Mouse (Mus musculus): ENCODE measurements around the gene Kif22. TPM values are rescaled to one million over a fixed set of nuclear protein-coding genes. Genes with fewer than 3 reads are reported as not detected.

The Kif22 gene
- polyA plus RNA-seq (2017; shearing (Covaris generic)) = 10 to 100 TPM; 10.1 to 11.0 TPM

DNA sequence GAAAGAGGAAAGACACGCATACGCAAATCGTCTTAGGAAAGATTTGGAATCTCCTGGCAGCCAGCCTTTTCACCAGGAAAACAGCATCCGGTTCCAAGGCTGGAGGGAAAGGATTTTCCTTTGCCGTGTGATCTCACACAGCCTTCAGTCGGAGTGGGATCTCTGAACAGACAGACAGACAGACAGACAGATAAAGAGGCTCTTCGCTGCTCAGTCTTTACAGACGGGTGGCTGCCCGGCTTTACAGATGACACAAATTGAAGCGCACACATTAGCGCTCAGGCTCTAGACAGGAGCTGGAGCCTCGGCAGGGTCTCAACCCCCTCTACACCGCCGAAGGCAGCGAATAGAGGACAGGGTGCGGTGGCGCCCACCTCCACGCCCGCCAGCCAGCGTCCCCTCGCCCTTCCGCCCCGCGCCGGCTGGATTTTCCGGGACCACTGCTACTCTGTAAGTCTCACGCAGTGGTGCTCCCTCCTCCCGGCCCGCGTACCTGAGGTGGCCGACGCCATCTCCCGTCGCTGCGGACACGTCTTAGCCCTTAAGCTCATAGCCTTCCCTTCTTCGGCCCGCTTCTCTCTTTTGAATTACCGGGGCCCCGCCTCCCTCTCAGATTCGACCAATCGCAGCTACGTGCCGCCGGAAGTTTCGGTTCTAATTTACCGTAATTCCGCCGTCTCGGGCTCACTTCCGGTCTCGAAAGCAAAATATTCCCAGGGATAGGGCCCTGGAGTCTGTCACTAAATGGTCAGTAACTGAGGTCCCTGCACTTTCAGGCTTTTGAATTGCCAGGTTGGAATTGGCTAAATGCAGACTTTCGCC lies at the start of gene Kif22:
Kif22 (minus strand) TSS at position 621 of the 822 bp plus-strand sequence.

DNA sequence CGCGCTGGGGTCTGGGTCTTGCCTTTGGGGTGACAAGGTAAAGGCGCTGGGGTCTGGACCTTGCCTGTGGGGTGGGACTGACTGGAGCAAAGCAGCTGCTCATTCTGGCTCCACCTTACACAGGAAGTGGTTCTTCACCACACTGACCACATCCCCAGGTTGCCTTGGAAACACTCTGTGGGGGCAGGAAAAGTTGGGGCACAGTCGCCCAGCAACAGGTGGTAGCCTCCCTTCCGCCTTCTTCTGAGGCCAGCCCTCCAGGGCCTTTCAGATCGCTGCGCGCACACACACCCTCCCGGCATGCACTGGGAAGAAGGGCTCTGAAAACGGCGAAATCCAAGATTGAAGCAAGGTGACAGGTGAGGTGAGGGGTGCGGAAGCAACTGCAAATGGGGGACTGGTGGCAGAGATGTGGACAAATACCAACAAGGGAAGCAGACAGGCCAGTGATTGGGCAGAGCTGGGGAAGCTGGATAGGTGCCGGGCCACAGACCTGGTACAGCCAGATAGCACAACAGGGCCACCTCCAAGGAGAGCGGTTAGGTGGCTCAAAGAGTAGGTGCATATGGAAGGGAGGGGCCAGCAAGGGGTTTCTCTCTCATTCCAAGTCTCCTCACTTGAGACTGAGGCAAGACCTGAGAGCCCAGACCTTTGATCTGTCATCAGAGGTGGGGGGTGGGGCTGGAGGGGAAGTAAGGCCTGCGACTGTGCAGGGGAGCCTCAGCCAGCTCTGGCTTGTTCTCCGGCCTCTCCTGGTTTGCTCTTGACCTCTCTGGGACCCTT lies 49.0 kb upstream of the Kif22 start, which contains the start of gene AI467606:
AI467606 (plus strand) TSS at position 246 of the 783 bp plus-strand sequence.

DNA sequence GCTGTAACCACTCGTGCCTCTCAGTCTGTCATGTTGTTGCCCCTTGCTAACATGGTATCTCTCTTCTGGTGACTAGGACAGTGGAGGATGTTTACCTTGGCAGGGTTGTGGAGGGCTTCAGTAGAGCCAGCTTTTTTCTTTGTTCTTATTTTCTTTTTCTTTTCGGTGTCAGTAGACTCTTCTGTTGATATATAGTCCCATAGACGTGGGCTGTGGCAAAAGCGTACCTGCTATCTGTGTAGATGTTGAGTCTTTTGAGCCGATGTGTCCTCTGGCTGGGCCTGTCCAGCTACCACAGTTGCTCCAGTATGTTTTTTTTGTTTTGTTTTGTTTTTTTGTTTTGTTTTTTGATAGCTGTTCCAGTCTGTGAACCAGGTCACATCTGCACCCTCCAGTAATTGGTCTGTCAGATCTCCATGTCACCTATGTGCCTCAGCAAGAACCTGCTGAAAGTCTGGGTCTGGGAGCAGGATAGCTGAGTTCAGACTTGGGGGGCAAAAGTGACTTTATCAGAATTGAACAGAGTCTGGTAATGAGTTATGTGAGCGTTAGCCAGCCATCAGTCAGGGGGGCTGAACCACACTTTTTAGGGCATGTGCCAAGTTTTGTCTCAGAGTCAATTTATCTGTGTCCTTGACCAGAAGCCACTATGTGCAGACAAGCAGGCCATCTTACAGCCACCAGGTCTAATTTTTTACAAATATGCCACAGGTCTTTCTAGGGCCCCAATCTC lies 45.2 kb upstream of the Kif22 start, which contains the start of gene Zg16:
Zg16 (minus strand) TSS at position 51 of the 733 bp plus-strand sequence.

DNA sequence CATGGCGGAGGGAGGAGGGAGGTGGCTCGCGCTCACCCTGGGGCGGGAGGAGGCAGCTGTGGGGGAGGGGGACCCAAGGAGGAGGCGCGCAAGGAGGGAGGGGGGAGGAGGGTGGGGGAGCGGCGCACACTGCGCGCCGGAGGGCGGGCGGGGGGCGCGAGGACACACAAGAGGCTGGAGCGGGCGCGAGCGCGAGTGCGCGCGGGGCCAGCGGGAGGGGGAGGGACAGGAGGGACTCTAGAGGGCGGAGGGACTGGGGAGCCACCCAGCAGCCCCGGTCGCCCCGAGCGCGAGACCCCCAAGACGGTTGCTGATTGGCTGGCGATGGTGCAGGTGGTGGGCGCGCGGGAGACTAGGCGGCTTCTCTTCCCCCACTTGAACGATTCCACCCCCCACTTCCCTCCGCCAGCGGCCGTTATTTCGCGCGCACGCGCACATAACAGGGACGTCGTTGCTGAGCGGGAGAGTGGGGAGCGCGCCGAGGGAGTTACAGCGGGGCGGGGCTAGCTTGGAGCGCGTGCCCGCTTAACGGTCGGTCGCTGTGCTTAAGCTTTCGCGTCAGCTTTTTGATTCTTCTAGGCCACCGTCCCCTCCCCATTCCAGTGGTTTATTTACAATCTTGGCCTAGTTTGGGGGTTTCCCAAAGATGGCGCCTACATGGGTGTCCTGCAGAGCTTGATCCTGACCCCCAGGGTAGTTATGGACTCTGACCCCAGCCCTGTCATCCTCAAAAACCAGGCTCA lies 15.1 kb downstream of the Kif22 start, which contains the start of gene Maz:
Maz (minus strand) TSS at position 54 of the 743 bp plus-strand sequence.

DNA sequence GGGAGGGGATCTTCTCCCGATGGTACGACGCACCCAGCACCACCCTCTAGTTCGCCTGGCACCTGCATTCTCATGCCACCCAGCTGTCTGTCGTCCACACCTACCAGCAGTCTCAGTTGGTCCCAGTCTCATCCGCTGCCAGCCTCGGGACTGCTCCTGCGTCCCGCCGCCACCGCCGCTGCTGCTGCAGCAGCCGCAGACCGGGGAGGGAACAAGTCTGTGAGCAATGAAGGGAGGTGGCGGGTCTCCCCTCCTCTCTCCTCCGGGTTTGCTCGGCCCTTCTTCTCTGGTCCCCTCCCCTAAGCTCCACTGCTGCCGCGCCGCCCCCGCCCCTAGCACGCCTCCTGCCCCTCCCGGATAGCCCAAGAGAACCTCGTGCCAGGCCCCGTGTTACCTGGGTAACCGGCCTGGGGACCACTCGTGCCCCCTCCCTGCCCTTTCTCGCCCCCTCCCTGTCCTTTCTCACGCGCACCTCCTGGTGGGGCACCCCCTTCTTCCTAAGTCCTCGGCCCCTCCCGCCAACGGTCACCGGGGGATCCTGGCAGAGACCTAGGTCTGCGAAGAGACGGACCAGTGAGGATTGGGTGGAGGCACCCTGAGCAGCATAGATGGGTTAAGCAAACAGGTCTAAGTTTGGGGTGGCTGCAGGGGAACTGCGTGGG lies 21.2 kb downstream of the Kif22 start, which contains the start of the genes Gm42742 and Prrt2:
Gm42742 (minus strand) TSS at position 197 of the 662 bp plus-strand sequence.
Prrt2 (minus strand) TSS at position 311 of the 662 bp plus-strand sequence.

DNA sequence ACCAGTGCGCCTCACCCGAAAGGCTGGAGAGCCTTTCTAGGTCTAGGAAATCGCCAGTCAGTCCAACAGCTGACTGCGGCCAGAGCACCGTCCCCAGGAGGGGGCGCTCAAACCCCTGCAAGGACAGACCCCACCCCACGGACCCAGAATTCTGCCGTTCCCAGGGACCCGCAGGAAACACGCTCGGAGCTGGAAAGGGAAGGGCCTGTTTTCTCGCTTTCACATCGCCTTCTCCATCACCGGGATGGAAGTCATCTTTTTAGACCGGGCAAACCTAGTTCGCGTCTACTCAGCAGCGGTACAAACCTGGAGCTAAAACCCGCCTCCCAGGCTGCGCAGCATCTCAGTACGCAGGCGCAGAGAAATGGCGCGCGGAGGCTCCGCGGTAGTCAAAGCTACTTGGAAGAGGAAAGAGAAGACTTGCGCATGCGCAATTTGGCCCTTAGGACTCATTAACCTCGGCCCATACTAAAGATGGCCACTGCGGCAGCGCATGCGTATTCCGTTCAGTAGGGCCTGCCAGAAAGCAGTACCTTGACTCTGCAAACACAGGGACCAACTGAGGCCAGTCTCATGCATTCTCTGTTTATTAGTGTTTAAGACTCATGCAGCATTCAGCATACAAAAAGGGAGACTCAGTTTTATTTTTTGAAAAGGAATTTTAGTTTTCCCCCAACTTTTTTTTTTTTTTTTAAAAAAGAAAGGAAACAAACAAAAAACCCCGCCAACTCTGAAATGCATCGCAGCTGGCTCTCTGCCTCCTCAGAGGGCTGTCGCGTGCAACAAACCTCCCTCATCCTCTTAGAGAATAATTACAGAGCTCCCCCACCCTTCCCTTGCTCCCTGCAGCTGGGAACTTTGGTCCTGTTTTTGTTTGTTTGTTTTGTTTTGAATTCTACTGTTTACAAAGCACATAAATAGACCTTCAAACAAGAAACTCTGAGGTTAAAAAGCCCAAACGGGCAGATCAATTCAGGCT lies 25.0 kb downstream of the Kif22 start, which contains the start of gene Pagr1a:
Pagr1a (minus strand) TSS at position 382 of the 979 bp plus-strand sequence.

DNA sequence TGATC lies 26.0 kb downstream of the Kif22 start, which contains the start of gene Pagr1b:
Pagr1b (minus strand) TSS at position 4 of the 5 bp plus-strand sequence.

DNA sequence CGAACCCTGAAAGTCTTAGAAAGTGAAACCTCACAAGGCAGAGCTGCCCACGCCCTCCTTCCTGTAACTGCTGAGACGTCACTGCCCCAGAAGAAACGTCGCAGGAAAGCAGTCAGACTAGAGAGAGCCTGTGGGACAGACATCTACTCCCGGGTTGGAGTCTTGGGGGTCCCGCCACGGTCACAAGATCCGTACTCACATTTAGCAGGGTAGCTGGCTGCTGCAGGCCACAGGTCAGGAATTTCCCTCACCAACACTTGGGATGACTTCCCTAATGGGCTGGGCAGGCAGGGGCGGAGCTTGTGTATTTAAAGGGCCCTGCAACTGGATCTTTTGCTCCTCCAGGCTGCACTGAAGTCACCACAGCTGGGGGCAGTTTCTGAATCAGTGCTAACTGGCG lies 28.0 kb downstream of the Kif22 start, which contains the start of gene Mvp:
Mvp (minus strand) TSS at position 302 of the 400 bp plus-strand sequence.

Other genes starting within 250 kb of the Kif22 start
- gene Ppp4c, start 250.0 kb downstream of the Kif22 start, polyA plus RNA-seq (2017; shearing (Covaris generic)) = 100 to 1,000 TPM; 363 to 467 TPM
- under 1 TPM; 0.16 to 0.97 TPM for gene Fam57b, start 244.8 kb downstream of the Kif22 start, polyA plus RNA-seq (2017; shearing (Covaris generic))
- gene 4930451I11Rik, start 210.8 kb downstream of the Kif22 start, polyA plus RNA-seq (2017; shearing (Covaris generic)) = not detected
- gene Doc2a, start 195.1 kb downstream of the Kif22 start, polyA plus RNA-seq (2017; shearing (Covaris generic)) = not detected
- gene Hirip3, start 180.5 kb downstream of the Kif22 start, polyA plus RNA-seq (2017; shearing (Covaris generic)) = 1 to 10 TPM; 7.9 to 8.7 TPM
- 10 to 100 TPM; 75.8 to 78.6 TPM for gene Ino80e, start 180.1 kb downstream of the Kif22 start, polyA plus RNA-seq (2017; shearing (Covaris generic))
- 10 to 100 TPM; 44.6 to 51.3 TPM for gene Taok2, start 157.8 kb downstream of the Kif22 start, polyA plus RNA-seq (2017; shearing (Covaris generic))
- gene Tmem219, start 119.6 kb downstream of the Kif22 start, polyA plus RNA-seq (2017; shearing (Covaris generic)) = 10 to 100 TPM; 39.4 to 53.1 TPM
- 10 to 100 TPM; 31.6 to 38.0 TPM for gene Kctd13, start 113.6 kb downstream of the Kif22 start, polyA plus RNA-seq (2017; shearing (Covaris generic))
- under 1 TPM; 0.19 to 0.69 TPM for gene Asphd1, start 92.9 kb downstream of the Kif22 start, polyA plus RNA-seq (2017; shearing (Covaris generic))
- 1 to 10 TPM in 1 of 2 experiments, under 1 TPM in 1; 0.74 to 1.0 TPM for gene Sez6l2, start 91.9 kb downstream of the Kif22 start, polyA plus RNA-seq (2017; shearing (Covaris generic))
- 100 to 1,000 TPM; 248 to 261 TPM for gene Cdipt, start 66.6 kb downstream of the Kif22 start, polyA plus RNA-seq (2017; shearing (Covaris generic))
- gene Cdiptos, start 66.4 kb downstream of the Kif22 start, polyA plus RNA-seq (2017; shearing (Covaris generic)) = 1 to 10 TPM in 1 of 2 experiments, under 1 TPM in 1; 0.94 to 3.5 TPM
- 10 to 100 TPM; 49.5 to 51.3 TPM for gene Mvp, start 27.9 kb downstream of the Kif22 start, polyA plus RNA-seq (2017; shearing (Covaris generic))
- gene Pagr1b, start 26.0 kb downstream of the Kif22 start, polyA plus RNA-seq (2017; shearing (Covaris generic)) = 1 to 10 TPM in 1 of 2 experiments, under 1 TPM in 1; 0.71 to 3.4 TPM
- 100 to 1,000 TPM; 140 to 147 TPM for gene Pagr1a, start 25.1 kb downstream of the Kif22 start, polyA plus RNA-seq (2017; shearing (Covaris generic))
- 10 to 100 TPM; 35.6 to 68.8 TPM for gene Gm42742, start 21.4 kb downstream of the Kif22 start, polyA plus RNA-seq (2017; shearing (Covaris generic))
- 10 to 100 TPM in 1 of 2 experiments, 1 to 10 TPM in 1; 9.5 to 16.8 TPM for gene Prrt2, start 21.3 kb downstream of the Kif22 start, polyA plus RNA-seq (2017; shearing (Covaris generic))
- 100 to 1,000 TPM; 152 to 157 TPM for gene Maz, start 15.4 kb downstream of the Kif22 start, polyA plus RNA-seq (2017; shearing (Covaris generic))
- 1 to 10 TPM in 1 of 2 experiments, not detected in 1; 1.0 TPM for gene Zg16, start 44.9 kb upstream of the Kif22 start, polyA plus RNA-seq (2017; shearing (Covaris generic))
- gene AI467606, start 48.9 kb upstream of the Kif22 start, polyA plus RNA-seq (2017; shearing (Covaris generic)) = 100 to 1,000 TPM; 320 to 356 TPM
- gene Qprt, start 79.8 kb upstream of the Kif22 start, polyA plus RNA-seq (2017; shearing (Covaris generic)) = 10 to 100 TPM; 17.9 to 21.1 TPM
- 100 to 1,000 TPM in 1 of 2 experiments, 10 to 100 TPM in 1; 81.1 to 120 TPM for gene Spn, start 95.4 kb upstream of the Kif22 start, polyA plus RNA-seq (2017; shearing (Covaris generic))
- 10 to 100 TPM; 59.9 to 63.9 TPM for gene Cd2bp2, start 153.6 kb upstream of the Kif22 start, polyA plus RNA-seq (2017; shearing (Covaris generic))
- 100 to 1,000 TPM in 1 of 2 experiments, 10 to 100 TPM in 1; 71.6 to 101 TPM for gene Tbc1d10b, start 166.0 kb upstream of the Kif22 start, polyA plus RNA-seq (2017; shearing (Covaris generic))
- gene Mylpf, start 166.4 kb upstream of the Kif22 start, polyA plus RNA-seq (2017; shearing (Covaris generic)) = 10 to 100 TPM; 11.1 to 22.9 TPM
- gene Zfp553, start 190.6 kb upstream of the Kif22 start, polyA plus RNA-seq (2017; shearing (Covaris generic)) = 10 to 100 TPM; 20.4 to 32.8 TPM
- gene Sept1, start 190.7 kb upstream of the Kif22 start, polyA plus RNA-seq (2017; shearing (Covaris generic)) = 100 to 1,000 TPM; 433 to 501 TPM
- gene Zfp771, start 201.8 kb upstream of the Kif22 start, polyA plus RNA-seq (2017; shearing (Covaris generic)) = 10 to 100 TPM; 14.6 to 20.7 TPM
- 10 to 100 TPM; 27.8 to 34.4 TPM for gene Dctpp1, start 218.2 kb upstream of the Kif22 start, polyA plus RNA-seq (2017; shearing (Covaris generic))
- 10 to 100 TPM; 34.4 to 44.5 TPM for gene Sephs2, start 231.6 kb upstream of the Kif22 start, polyA plus RNA-seq (2017; shearing (Covaris generic))